In genomic region chr1:75844981-75845380, GRCm38 (mm10) we compare ENCODE assay signal across 10 mouse cellular contexts.
DNase-seq lines count a peak whose midpoint lies in the region; ATAC-seq and TF ChIP-seq lines count a peak whose summit lies in the region.
"Had no signal": no experiment of that assay in that cellular context is flagged by ENCODE, and none has a peak within 500 bp of the region (broad histone marks: within the 10 kb centered on the region; RNA-seq: fewer than 3 reads in every experiment).

No protein-coding gene starts in this region.

- DNase-seq in midbrain, embryonic 10.5 days (ENCODE audit: low spot score) = no peak
- no peak for DNase-seq in midbrain, postnatal 0 days (ENCODE audit: low spot score)
- DNase-seq in retina, embryonic 14.5 days (ENCODE audit: low spot score) = peak; percentile 48
- DNase-seq in adrenal gland, adult 2 months = no peak
- DNase-seq in kidney, postnatal 4 days = no peak
- DNase-seq: cerebellum, adult 9-10 months; lung, adult 18-20 months had no signal

- no peak overlapping the region for H3K4me3 ChIP-seq in midbrain, embryonic 10.5 days
- H3K4me3 ChIP-seq in midbrain, postnatal 0 days (ENCODE audit: low read depth, low read length) = no peak overlapping the region
- no peak overlapping the region for H3K4me3 ChIP-seq in embryonic facial prominence, embryonic 12.5 days
- H3K4me3 ChIP-seq in hindbrain, embryonic 13.5 days = no peak overlapping the region
- H3K4me3 ChIP-seq: heart, embryonic 10.5 days had no signal

- no peaks in the 10 kb centered on the region for H3K9me3 ChIP-seq in midbrain, embryonic 10.5 days (replicated peaks)
- H3K9me3 ChIP-seq in midbrain, postnatal 0 days (ENCODE audit: low read length) = no peaks in the 10 kb centered on the region
- no peaks in the 10 kb centered on the region for H3K9me3 ChIP-seq in embryonic facial prominence, embryonic 12.5 days
- H3K9me3 ChIP-seq in hindbrain, embryonic 13.5 days = no peaks in the 10 kb centered on the region
- H3K9me3 ChIP-seq: heart, embryonic 10.5 days had no signal

- no peak for ATAC-seq in midbrain, postnatal 0 days (ENCODE audit: low FRiP score)
- no peak for ATAC-seq in embryonic facial prominence, embryonic 12.5 days (ENCODE audit: insufficient number of reproducible peaks, insufficient read depth, low FRiP score, low TSS enrichment)
- no peak for ATAC-seq in hindbrain, embryonic 13.5 days (ENCODE audit: low FRiP score)

- no peak for TF ChIP-seq CTCF in midbrain, postnatal 0 days (IDR thresholded peaks at IDR 0.05)

- H3K36me3 ChIP-seq in midbrain, embryonic 10.5 days = no peaks in the 10 kb centered on the region
- H3K36me3 ChIP-seq in midbrain, postnatal 0 days (ENCODE audit: insufficient read depth, low read length) = no peaks in the 10 kb centered on the region
- H3K36me3 ChIP-seq in embryonic facial prominence, embryonic 12.5 days = no peaks in the 10 kb centered on the region
- no peaks in the 10 kb centered on the region for H3K36me3 ChIP-seq in hindbrain, embryonic 13.5 days
- H3K36me3 ChIP-seq: heart, embryonic 10.5 days had no signal

- WGBS in midbrain, embryonic 10.5 days = 41% methylated on average over 7 of the region's 7 CpGs
- WGBS in midbrain, postnatal 0 days = 31% methylated on average over 7 of the region's 7 CpGs
- 26% methylated on average over 7 of the region's 7 CpGs for WGBS in embryonic facial prominence, embryonic 12.5 days
- WGBS in hindbrain, embryonic 13.5 days = 28% methylated on average over 7 of the region's 7 CpGs

- 0 out of 2 replicates have a peak overlapping the region, but pooled peaks have one; percentile 28 for H3K27ac ChIP-seq in midbrain, embryonic 10.5 days (replicated peaks)
- H3K27ac ChIP-seq in midbrain, postnatal 0 days (ENCODE audit: low read depth, low read length) = no peak overlapping the region
- H3K27ac ChIP-seq in embryonic facial prominence, embryonic 12.5 days = peak overlapping the region; percentile 72
- peak overlapping the region; percentile 58; the same call in 1 of the 2 replicates for H3K27ac ChIP-seq in hindbrain, embryonic 13.5 days
- H3K27ac ChIP-seq: heart, embryonic 10.5 days had no signal

- H3K9ac ChIP-seq in midbrain, postnatal 0 days (replicated peaks; ENCODE audit: low read length, poor library complexity, severe bottlenecking) = no peak overlapping the region
- H3K9ac ChIP-seq in embryonic facial prominence, embryonic 12.5 days = no peak overlapping the region
- no peak overlapping the region for H3K9ac ChIP-seq in hindbrain, embryonic 13.5 days

- no peak overlapping the region for H3K4me2 ChIP-seq in midbrain, postnatal 0 days (ENCODE audit: low read depth, low read length, poor library complexity, severe bottlenecking)
- H3K4me2 ChIP-seq in embryonic facial prominence, embryonic 12.5 days (replicated peaks) = no peak overlapping the region
- H3K4me2 ChIP-seq in hindbrain, embryonic 13.5 days = no peak overlapping the region

- H3K4me1 ChIP-seq in midbrain, embryonic 10.5 days = peaks cover 26% of the 10 kb centered on the region
- H3K4me1 ChIP-seq in midbrain, postnatal 0 days (ENCODE audit: insufficient read depth, low read length) = no peaks in the 10 kb centered on the region
- H3K4me1 ChIP-seq in embryonic facial prominence, embryonic 12.5 days = peaks cover 25% of the 10 kb centered on the region
- H3K4me1 ChIP-seq in hindbrain, embryonic 13.5 days (replicated peaks) = peaks cover 12% of the 10 kb centered on the region

- H3K27me3 ChIP-seq in midbrain, embryonic 10.5 days (ENCODE audit: low read depth, poor library complexity, severe bottlenecking) = peaks cover 66% of the 10 kb centered on the region
- no peaks in the 10 kb centered on the region for H3K27me3 ChIP-seq in midbrain, postnatal 0 days (ENCODE audit: insufficient read depth, low read length)
- H3K27me3 ChIP-seq in embryonic facial prominence, embryonic 12.5 days = no peaks in the 10 kb centered on the region
- no peaks in the 10 kb centered on the region for H3K27me3 ChIP-seq in hindbrain, embryonic 13.5 days
